Mouse (Mus musculus) kidney, postnatal 0 days (tissue): Measurements from ENCODE around the gene Rtel1. TPM values are rescaled to one million over a fixed set of nuclear protein-coding genes. Genes with fewer than 3 reads are reported as not detected.
A peak's percentile ranks its signal among the peaks of the same experiment; 100 is the strongest.

Source experiments
- ATAC-seq: fragments of 200-750 bp; cut with Nextera tagmentation; replicated peaks from 2 replicates; pipeline ENCODE4 v1.8.0; 2017; ENCODE audit warnings: low read depth, moderate number of reproducible peaks, moderate TSS enrichment, moderate library complexity; ENCODE audit not compliant: low FRiP score
- DNase-seq: peaks from one replicate; pipeline ENCODE4 v3.0.0-alpha.2; 2016; ENCODE audit warnings: low spot score
- H3K27ac ChIP-seq: fragments of 300-500 bp; sonication (generic); 2 replicates; pipeline ENCODE4 v1.5.1; 2014; ENCODE audit warnings: mild to moderate bottlenecking
- H3K27me3 ChIP-seq: fragments of 300-500 bp; sonication (generic); 2 replicates; pipeline ENCODE4 v1.6.1; 2014; ENCODE audit warnings: low read length, mixed read lengths; ENCODE audit not compliant: insufficient read depth
- H3K36me3 ChIP-seq: fragments of 300-500 bp; sonication (generic); 2 replicates; pipeline ENCODE4 v1.6.1; 2014; ENCODE audit warnings: low read length, mixed read lengths; ENCODE audit not compliant: insufficient read depth
- H3K4me1 ChIP-seq: fragments of 300-500 bp; sonication (generic); replicated peaks from 2 replicates; pipeline ENCODE4 v1.6.1; 2014; ENCODE audit warnings: antibody characterized with exemption, low read length, mixed read lengths; ENCODE audit not compliant: insufficient read depth
- H3K4me2 ChIP-seq: fragments of 300-500 bp; sonication (generic); 2 replicates; pipeline ENCODE4 v1.6.1; 2014; ENCODE audit warnings: mild to moderate bottlenecking, low read length, moderate library complexity, mixed read lengths
- H3K4me3 ChIP-seq: fragments of 300-500 bp; sonication (generic); replicated peaks from 2 replicates; pipeline ENCODE4 v1.5.1; 2014; ENCODE audit warnings: low read depth, low read length
- H3K9ac ChIP-seq: fragments of 300-500 bp; sonication (generic); 2 replicates; pipeline ENCODE4 v1.6.1; 2014; ENCODE audit warnings: low read depth, low read length
- H3K9me3 ChIP-seq: fragments of 300-500 bp; sonication (generic); replicated peaks from 2 replicates; pipeline ENCODE4 v1.6.1; 2016; ENCODE audit warnings: low read length, inconsistent platforms, mixed read lengths
- CTCF ChIP-seq: IDR thresholded peaks from 2 replicates; pipeline ENCODE4 v1.5.1; 2016; ENCODE audit warnings: antibody characterized with exemption, low read depth, mild to moderate bottlenecking, moderate library complexity
- WGBS: fragments of 180-500 bp; shearing (Covaris S2); extraction: QIAGEN DNeasy Blood & Tissue Kit; methylation state at CpG from one replicate; pipeline ENCODE4 v1.1.7; 2014; 5-methylcytosine and 5-hydroxymethylcytosine counted together
- polyA plus RNA-seq: library from polyadenylated mRNA; unstranded; fragments of >200 nt; fragmentation: Nextera tagmentation; extraction: Ambion mirVana; gene quantifications from 2 replicates; pipeline ENCODE4 v1.2.1, GENCODE M21; 2015

Gene Rtel1
- polyA plus RNA-seq, 1 experiment from 2014 or later: 16.8 TPM

DNA sequence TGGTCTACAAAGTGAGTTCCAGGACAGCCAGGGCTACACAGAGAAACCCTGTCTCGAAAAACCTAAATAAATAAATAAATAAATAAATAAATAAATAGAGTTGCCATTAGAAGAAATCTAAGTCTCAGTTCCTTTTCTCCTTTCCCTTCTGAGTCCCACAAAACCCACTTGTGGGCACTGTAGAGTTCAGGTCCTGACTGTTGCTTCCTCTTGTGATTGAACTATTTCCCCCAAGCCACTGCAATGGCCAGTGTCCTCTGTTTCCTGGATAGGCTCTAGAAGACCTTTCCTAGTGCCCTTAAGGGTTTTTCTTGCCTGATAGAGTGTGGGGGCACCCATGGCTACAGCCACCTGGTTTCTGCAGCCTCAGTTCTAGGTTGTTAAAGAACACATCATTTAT is 14.6 kb upstream of the Rtel1 start:
- WGBS: 94% methylated on average over 1 of the region's 1 CpGs
- no peak for TF ChIP-seq CTCF

GRCm38 (mm10) chr2:181307144-181307804 is 12.3 kb upstream of the Rtel1 start:
- peak; percentile 60; the same call in 1 of the 2 replicates for TF ChIP-seq CTCF
- Histone ChIP-seq H3K4me1 (no peaks in the 10 kb centered on the region), H3K4me3 (no peak overlapping the region), H3K4me2 (peak overlapping the region; percentile 29; the same call in 1 of the 2 replicates), H3K36me3 (no peaks in the 10 kb centered on the region), H3K9me3 (no peaks in the 10 kb centered on the region), H3K27ac (no peak overlapping the region), H3K27me3 (0 out of 2 replicates have a peak, but pooled peaks cover 6% of the 10 kb centered on the region), H3K9ac (no peak overlapping the region)
- DNase-seq (peak; percentile 69), ATAC-seq (peak; percentile 21; the same call in 1 of the 2 replicates)
- WGBS: 11% methylated on average over 30 of the region's 30 CpGs

More for the DNA sequence above, 14.6 kb upstream of the Rtel1 start:
- Histone ChIP-seq H3K4me2 (no peak overlapping the region), H3K4me3 (no peak overlapping the region), H3K27ac (no peak overlapping the region), H3K9me3 (no peaks in the 10 kb centered on the region; the same call in 1 of the 2 replicates), H3K27me3 (0 out of 2 replicates have a peak, but pooled peaks cover 6% of the 10 kb centered on the region), H3K4me1 (no peaks in the 10 kb centered on the region), H3K36me3 (peaks cover 17% of the 10 kb centered on the region; the same call in 1 of the 2 replicates), H3K9ac (no peak overlapping the region)
- ATAC-seq (no peak), DNase-seq (no peak)

- Histone ChIP-seq H3K27ac (no peak overlapping the region), H3K36me3 (no peaks in the 10 kb centered on the region), H3K9me3 (no peaks in the 10 kb centered on the region), H3K4me3 (no peak overlapping the region), H3K4me1 (0 out of 2 replicates have a peak, but pooled peaks cover 3% of the 10 kb centered on the region), H3K4me2 (no peak overlapping the region), H3K9ac (no peak overlapping the region), H3K27me3 (peaks cover 15% of the 10 kb centered on the region)
- 93% methylated on average over 3 of the region's 3 CpGs for WGBS
- DNase-seq: no peak
- TF ChIP-seq CTCF: no peak
- ATAC-seq: no peak
These were observed 7.1 kb upstream of the Rtel1 start for GRCm38 (mm10) chr2:181312435-181312834.

DNA sequence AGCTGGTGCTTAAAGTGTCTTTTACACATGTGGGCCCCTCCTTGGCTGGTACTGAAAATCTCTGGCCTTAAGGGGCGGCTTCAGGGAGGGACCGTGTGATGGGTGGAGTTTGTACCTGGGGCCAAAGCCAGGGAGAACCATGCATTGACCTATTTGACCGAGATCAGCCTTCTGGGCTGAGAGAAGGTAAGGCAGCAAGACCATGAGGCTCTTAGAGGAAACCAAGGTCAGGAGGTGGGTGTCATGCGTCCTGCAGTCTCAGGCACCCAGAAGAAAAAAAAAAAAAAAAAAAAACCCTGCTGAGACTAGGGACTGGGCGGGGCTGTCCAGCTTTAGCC is 6.6 kb upstream of the Rtel1 start:
- Histone ChIP-seq H3K4me1 (0 out of 2 replicates have a peak, but pooled peaks cover 3% of the 10 kb centered on the region), H3K36me3 (no peaks in the 10 kb centered on the region), H3K9ac (no peak overlapping the region), H3K4me3 (no peak overlapping the region), H3K9me3 (no peaks in the 10 kb centered on the region), H3K4me2 (no peak overlapping the region), H3K27ac (no peak overlapping the region), H3K27me3 (peaks cover 15% of the 10 kb centered on the region)
- 15% methylated on average over 5 of the region's 5 CpGs for WGBS
- DNase-seq: no peak
- TF ChIP-seq CTCF: no peak
- ATAC-seq: no peak

DNA sequence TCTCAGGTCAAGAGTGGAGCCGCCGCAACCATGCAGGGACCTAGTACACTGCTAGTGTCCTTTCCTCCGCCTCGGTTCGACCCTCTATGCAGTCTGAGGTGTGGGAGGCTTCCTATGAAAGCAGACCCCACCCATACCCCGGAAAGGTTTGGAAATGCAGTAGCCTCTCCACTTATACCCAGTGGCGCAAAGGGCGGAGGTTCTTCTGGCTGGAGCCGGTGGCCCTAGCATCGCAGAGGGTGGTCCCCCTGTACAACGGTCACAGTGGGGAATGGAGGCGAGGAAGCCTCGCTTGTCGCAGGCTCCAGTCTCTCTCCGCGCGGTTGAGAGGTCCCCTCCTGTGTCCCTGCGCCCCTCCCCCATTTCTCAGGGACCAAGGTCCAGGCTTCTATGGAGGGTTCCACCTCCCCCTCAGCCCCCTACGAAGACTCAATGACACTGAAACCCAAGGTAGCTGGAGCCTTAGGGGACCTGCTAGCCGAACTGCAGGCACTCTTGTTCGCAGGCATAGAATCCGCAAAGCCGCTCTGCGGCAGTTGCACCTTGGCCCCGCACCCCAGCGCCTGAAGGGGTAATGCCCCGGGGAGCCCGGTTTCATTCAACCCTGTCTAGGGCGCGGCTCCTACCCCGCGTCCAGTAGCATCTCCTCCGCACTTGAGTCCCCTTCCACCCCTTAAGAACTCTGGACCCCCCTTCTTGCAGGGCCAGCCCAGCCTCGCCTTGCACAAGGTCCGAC is 6.0 kb upstream of the Rtel1 start:
- H3K4me1 ChIP-seq: 0 out of 2 replicates have a peak, but pooled peaks cover 3% of the 10 kb centered on the region

DNA sequence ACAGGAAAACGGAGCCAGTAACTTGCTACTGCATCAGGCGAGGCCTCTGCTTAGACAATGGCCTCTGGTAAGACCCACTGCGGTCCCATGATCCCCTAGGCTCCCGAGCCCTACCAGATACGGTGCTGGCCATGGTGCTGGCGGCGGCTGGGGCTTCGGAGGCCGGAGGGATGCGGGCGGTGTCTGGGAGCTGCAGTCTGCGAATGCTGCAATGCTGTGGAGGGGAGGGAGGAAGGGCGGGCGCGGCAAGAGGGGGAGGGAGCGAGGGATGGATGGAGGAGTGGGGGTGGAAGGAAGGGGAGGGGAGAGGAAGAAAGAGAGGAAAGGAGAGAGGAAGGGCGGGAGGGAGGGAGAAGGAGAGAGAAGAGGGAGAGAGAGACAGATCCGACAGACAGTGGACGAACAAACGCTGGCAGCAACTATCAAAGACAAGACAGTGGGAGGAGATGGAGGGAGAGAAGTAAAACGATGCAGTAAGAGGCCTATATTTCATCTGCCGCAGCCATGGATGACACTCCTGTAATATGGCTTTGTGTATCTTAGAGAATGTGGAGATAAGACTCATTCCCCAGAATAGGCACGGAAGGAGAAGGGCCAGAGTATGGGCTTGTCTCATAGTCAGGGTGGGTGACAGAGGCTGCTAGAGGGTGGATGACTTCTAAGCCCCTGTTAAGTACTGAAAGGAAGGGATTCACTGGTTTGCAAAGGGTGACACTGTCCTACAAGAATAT is 5.3 kb upstream of the Rtel1 start, which contains the start of gene Stmn3:
TSS of gene Stmn3 (minus strand) at position 421 of the 731 bp plus-strand sequence.
- no peak within 1 kb of the TSS for H3K4me3 ChIP-seq
- peak; percentile 86 for DNase-seq
- H3K9me3 ChIP-seq: no peaks in the 10 kb centered on the region
- peak; percentile 77; the same call in 1 of the 2 replicates for ATAC-seq
- WGBS: 6% methylated on average over 21 of the region's 23 CpGs
- H3K27ac ChIP-seq: no peak within 1 kb of the TSS
- H3K36me3 ChIP-seq: no peaks in the 10 kb centered on the region
- H3K4me1 ChIP-seq: peaks cover 3% of the 10 kb centered on the region; the same call in 1 of the 2 replicates
- TF ChIP-seq CTCF: no peak
- peaks cover 15% of the 10 kb centered on the region for H3K27me3 ChIP-seq
- H3K4me2 ChIP-seq: peak within 1 kb of the TSS; percentile 33
- no peak within 1 kb of the TSS for H3K9ac ChIP-seq

More for the DNA sequence above, 6.0 kb upstream of the Rtel1 start:
- Histone ChIP-seq H3K9ac (no peak overlapping the region), H3K27ac (no peak overlapping the region), H3K9me3 (no peaks in the 10 kb centered on the region), H3K27me3 (peaks cover 15% of the 10 kb centered on the region), H3K4me2 (peak overlapping the region; percentile 33), H3K36me3 (no peaks in the 10 kb centered on the region), H3K4me3 (no peak overlapping the region)
- TF ChIP-seq CTCF: no peak
- WGBS: 4% methylated on average over 35 of the region's 35 CpGs
- DNase-seq (no peak), ATAC-seq (peak; percentile 25; the same call in 1 of the 2 replicates)
